Mouse (Mus musculus) gonadal fat pad, adult 2 months (tissue): ENCODE results near the gene Setx. TPM values are rescaled to one million over a fixed set of nuclear protein-coding genes. Genes with fewer than 3 reads are reported as not detected.

Experiments
- DNase-seq: peaks from one replicate; pipeline ENCODE4 v3.0.0-alpha.2; 2012; ENCODE audit warnings: low read depth
- polyA plus RNA-seq: library from polyadenylated mRNA; depleted of rRNA; stranded (reverse); fragments of >200 nt; gene quantifications from 2 replicates; pipeline ENCODE4 v1.2.3, GENCODE M21; 2012

Gene Setx
- polyA plus RNA-seq, 1 experiment: 8.7 TPM

DNA sequence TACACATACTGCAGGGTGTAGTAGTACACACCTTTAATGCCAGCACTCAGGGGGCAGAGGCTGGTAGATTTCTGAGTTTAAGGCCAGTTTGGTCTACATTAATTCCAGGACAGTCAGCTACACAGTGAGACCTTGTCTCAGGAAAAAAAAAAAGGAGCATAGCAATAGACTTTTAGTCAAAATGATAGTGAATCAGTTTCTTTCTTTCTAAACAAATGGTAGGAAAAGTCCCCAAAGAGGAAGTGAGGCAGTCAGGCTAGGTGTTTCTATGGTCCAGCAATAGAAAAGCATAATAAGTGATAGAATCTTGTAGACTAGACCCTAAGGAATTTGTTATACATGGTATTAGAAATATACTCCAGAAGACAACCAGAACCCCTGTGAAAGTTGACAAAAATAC is 11.2 kb downstream of the Setx start:
- no peak for DNase-seq

DNA sequence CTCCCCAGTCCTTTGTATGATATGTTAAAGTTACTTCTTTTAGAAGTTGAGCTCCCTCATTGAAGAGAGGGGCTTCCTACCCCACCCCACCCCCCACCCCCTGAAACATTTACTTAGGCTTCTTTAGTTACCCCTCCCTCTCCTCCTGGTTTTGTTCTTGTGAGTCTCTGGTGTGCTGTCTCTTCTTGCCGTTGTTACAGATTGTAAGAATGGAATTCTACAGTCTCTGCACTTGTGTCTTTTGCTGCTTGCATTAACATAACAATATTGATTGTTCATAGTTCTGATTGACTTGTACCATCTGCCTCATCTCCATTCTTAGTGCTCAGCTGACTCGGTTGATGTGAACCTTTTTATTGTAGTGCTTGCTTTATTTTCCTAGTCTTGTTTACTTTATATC is 28.0 kb downstream of the Setx start:
- no peak for DNase-seq

DNA sequence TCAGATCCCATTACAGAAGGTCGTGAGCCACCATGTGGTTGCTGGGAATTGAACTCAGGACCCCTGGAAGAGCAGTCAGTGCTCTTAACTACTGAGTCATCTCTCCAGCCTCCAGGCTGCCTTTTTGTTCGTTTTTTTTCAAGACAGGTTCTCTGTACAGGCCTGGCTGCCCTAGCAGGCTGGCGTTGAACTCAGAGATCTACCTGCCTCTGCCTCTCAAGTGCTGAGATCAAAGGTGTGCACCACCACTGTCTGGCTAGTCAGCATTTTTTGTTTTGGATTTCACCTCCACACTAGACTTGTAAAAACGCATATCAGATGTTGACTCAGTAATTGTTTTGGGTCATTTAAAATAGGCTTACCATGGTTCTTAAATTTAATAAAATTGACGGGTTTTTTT is 44.1 kb downstream of the Setx start:
- no peak for DNase-seq

DNA sequence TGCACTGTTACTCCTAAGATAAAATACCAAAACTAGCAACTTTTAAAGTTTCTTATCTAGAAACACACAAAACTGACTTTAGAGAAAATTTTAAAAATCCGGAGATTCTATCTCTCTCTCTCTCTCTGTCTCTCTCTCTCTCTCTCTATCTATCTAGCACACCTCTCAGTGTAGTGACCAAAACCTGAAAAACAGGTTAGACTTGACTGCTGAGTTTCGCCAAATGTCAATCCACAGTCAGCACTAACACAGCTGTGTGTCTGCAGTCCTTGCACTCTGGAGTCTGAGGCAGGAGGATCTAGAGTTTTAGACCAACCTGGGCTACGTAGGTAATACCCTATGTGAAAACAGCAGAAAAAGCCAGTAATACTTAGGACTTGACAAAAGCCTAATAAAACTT is 50.9 kb downstream of the Setx start:
- peak; percentile 27 for DNase-seq

DNA sequence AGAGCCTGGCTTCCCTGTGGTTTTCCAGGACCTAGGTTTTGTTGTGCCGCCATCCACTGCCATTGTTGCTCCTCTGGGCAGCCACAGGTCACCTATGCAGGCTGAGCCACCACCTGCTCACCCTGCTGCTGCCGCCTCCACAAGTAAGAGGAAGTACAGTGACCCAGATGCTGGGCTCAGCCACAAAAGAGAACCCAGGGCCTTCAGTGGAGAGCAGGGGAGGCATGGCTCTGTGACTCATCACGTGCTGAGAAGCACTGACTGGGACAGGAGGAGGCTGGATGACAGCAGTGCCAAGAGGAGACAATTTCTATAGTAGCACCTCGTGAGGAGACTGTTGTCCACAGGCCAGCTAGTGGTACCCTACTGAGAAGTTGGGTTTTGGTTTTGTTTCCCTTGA is 55.8 kb downstream of the Setx start:
- DNase-seq: no peak

DNA sequence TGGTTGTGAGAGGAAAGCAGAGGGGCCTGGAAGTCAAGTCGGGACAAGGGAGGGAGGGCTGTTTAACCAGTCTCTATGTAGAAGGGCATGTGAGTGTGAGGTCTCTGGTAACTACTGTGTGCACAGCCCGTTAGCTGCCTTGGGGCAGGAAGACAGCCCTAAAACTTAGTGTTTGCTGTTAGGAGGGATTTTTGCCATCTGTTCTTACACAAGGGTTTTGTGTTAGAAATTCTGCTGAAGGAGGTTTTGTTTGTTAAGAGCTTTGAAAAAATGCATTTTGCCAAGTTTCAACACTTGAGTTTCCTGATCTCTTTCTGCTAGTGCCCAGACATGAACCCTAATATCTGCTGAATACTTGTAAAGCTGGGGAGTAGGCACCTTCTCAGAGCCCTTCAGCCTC is 57.1 kb downstream of the Setx start:
- DNase-seq: no peak

DNA sequence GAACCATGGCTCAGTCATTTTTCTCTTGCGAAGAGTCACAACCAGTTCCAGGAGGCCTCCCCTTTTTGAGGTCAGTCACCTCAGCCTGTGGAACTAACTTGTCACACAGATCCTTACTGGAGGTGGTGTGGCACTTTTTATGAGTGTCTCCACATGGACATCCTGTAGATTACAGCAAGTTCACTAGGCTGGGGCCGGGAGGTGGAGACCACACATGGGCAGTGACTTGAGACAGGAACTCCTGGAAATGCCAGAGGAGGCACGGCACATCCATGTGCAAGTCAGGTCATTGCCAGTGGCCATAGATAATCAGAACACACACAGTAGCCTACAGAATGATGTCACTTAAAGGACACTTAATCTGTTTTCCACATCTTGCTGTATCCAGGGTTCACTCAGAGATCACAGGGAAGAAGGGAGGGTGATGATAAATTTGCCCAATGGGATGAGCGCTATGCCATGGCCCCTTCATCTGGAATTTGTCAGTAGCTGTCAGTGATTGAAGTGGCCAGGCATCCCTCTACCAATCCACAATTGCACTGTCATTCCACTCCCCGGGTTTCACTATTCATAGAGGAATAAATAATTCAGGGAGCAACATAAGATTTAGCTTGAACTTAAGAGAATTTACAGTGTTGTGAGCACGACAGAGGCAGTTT is 59.4 kb downstream of the Setx start:
- no peak for DNase-seq

DNA sequence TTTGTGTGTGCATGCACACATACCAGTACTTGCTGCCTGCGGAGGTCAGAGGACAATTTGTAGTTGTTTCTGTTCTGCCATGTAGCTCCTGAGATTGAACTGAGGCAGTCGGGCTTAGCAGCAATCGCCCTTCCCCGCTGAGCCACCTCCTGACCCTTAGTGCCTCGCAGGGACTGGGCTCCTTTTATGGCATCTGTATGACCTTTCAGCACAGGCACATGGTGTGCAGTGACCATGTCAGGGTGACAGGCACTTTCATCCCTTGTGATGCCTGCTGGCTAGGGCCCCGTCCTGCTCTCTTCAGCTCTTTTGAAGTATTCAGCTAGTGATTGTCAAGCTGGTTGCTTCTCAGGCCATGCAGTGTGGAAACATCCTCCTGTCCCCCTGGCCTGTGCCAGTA is 62.2 kb downstream of the Setx start:
- no peak for DNase-seq

DNA sequence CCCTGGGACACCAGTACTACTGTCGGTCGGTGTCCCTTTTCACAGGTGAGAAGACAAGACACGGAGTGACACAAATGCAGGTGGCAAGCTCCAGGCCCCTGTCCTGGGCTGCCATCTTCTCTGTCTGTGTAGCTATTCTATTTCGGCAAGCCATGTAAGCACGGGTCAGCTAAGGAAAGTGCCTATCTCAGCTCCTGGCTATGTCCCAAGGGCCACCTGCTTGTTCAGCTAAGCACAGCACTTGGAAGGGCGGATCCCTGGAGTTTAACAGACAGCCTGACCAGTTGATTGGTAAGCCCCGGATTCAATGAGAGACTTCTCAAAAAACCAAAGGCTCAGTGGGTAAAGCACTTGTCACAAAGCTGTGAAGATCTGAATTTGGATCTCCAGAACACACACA is 66.4 kb downstream of the Setx start:
- no peak for DNase-seq

DNA sequence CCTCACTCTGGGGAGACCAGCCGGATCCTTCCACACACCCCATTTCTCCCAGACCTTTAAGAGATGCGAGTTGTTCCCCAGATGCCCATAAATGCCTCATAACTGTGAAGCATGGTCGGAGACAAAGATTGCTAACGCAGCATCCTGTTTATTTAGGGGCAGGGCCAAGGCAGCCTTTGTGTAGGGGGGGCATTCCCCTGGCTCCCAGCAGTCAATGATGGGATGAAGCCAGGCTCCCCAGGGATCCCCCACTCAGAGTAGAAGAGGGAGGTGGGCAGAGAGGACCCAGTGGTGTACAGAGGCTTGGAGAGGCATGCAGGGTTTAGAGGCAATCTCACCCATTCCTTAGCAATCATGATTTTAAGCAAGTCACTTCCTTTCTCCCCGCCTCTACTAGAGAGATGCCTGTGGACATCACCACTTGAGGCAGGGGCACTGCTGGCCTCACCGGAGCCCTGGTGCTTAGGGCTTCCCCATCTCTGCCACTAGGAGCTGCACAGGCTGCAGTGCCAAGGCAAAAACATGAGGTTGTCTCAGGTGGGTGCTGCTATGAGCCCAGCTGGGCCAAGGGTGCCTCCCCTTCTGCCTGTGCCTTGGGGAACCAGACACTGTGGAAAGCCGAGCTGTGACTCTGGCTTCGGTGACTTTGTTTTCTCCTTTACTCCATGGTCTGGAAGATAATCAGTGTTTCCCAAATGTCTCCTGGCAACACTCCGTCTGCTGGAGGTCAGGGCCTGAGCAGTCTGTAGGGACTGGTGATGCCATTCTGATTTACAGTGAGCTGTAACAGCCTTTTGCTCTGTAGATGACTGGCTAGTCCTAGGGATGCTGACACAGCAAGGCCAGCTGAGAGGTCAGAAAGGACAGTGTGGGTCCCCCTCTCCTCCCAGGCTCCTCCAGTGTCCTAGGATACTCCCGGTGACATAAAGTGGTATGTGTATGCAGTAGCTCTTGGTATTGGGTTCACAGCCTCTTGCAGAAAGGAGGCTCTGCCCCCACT is 67.5 kb downstream of the Setx start:
- no peak for DNase-seq

DNA sequence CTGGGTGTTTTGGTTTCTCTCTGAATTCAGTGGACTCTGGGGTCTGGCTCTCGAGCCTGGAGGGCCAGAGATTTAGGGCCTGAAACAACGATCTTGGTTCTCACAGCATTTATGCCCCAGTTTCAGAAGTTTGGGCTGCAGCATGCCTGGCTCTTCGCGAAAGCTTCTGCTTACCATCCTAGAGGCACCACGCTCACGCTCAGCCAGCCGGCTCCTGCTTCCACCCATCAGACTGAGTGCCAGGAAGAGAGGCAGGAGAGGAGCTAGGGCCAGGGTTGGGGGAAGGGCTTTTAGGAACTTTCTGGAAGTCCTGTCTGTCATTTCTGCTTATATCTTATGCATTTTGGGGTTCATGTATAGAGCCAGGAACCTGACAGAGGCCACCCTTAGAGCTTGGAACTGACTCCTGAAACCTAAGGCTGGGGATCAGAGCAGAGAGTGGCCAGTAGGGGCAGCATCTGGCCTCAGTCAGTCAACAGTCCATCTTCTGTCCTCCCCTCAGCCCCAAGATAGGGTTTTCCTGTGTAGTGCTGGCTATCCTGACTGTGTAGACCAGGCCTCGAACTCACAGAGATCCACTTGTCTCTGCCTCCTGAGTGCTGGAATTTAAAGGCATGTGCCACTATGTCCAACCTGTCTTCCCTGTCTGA is 68.8 kb downstream of the Setx start:
- DNase-seq: no peak

DNA sequence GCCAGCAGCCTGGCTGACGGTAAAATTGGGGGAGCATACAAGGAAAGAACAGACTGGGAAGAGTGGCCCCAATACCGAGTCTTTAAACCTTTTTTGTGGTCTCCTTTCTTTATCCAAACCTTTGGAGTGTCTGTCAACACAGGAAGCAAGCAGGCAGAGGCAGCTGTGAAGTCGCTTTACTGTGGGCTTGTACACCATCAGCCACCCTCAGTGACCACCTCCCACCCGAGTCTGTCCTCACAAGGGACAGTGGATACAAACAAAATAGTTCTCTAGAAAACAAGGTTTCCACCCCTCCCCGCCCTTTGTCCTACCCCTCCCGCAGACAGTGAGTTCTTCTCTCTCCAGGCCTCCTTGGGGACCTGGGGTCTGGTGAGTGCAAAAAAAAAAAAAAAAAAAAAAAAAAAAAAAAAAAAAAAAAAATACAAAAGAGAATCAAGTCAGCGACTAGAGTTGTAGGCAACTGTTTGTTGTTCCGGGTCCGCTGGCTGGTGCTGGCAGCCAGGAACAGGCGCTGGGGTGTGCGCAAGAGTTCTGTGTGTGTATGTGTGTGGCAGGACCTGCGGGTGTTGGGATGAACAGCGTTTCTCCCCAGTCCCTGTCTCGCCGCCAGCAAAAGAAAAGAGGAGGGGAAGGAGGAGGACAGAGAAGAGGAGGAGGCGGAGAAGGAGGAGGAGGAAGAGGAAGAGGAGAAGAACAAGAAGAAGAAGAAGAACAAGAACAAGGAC is 70.0 kb downstream of the Setx start:
- DNase-seq: no peak

DNA sequence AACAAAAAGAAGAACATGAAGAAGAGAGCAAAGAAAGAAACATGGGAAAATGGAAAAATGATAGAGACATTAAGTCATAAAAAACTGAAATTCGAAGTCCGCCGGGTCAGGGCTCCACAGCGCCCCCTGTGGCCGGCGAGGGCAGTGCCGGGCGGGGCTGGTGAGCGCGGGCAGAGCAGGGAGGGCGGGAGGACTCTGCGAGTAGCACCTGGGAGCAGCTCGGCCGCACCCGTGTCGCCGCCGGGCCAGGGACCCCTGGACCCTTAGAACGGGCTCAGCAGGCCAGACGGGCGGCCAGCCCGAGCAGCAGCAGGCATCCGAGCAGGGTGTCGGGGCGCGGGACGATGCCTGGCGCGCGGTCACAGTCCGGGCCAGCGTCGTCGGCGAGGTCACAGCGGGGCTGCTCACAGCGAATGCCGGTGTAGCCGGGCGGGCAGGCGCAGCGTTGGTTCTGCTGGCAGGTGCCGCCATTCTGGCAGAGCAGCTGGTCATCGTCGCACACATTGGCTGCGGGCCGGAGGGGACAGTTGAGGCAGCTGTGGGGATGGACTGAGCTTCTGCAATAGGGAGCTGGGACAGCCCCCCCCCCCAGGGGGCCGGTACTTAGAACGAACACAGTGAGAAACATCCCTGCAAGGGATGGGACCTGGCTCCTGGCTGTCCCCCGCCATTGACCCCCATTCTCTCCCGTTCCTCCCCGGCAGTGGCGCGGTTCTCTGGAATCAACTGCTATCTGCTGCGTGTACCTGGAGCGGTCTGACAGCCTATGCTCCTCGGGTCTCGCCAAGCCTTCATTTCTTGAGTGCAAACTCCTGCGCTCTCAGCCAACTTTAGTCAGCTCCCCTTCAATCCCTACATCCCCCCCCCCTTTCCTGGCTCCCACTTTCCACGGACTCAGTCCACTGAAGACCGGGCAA is 70.8 kb downstream of the Setx start:
- DNase-seq: no peak

DNA sequence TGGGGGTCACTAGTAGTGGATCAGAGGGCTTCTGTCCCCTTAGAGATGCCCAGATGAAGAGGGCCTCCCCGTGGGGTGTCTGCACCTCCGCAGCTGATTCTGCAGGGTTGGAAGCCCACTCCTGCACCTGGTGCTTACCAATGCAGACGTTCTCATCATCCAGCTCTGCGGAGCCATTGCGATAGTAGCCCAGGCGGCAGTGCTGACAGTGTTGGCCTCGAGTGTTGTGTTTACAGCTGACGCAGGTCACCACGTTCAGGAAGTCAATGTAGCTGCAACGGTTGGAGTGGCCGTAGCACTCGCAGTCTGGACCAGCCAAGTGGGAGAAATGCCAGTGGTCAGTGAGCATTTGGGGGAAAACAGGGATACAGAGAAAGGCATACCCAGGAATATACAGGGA is 72.9 kb downstream of the Setx start:
- no peak for DNase-seq

DNA sequence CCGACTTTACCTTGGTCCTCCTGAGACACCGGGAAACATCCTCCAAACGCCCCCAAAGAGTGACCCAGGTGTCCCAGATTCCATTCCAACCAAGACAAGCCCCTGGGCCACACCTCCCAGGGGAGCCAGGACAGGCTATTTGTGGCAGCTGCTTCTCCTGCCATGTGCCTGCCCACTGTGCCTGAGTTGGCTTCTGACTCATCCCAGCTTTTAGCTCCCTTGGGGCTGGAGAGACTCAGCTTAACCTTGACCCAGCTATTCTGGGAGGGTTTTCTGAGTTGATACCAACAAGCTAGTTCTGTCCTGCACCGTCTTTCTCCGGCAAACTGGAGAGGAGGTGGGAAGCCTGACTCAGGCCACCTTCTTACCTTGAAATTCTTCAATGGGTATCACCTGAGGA is 74.5 kb downstream of the Setx start:
- DNase-seq: no peak

DNA sequence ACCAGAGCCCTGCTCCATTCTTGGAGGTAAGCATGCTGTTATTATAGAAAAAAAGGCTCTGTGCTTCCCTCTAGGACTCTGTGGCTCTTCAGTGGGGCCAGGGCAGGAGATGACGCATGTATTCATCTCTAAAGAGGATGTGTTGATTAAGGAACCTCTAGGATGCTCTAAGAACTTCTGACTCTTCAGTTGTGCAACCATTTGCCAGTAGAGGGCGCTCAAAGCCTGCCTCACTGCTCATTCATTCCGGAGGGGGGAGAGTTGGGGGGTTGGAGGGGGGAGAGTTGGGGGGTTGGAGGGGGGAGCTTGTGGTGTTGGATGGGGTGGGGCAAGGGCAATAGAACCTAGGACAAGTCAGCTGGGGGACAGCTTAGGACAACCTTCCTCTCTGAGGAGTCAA is 75.9 kb downstream of the Setx start:
- no peak for DNase-seq

DNA sequence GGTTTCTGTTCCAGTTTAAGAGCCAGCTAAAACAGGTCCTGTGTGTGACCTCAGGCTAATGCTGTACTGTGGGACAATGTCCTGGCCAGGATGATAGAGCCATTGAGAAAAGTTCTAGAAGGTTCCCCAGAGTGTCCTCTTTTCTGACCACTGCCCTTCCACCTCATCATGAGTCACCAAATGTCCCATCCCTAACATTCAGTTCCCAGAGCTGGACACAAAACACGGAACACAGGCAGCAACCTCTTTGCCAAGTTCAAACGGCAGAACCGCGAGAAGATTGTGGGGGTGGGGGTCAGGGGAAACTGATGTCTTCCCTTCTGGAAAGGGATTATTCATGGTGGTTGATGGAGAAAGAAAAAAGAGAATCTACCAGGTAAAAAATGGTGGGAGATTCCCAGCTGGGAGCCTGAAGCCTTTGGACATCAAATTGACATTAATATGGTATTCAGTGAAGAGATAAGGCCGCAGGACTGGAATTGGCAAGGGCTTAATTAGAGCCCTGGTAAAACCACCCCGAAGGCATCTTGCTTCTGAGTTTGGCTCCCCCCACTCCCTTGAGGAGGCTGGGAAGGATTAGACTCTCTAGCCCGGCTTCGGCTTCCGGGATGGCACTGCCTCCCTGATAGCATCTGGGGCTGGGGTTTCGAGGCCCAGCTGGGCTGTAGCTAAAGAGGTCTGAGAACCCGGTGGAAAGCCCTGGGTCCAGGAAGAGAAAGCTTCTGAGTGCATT is 77.4 kb downstream of the Setx start:
- DNase-seq: no peak

DNA sequence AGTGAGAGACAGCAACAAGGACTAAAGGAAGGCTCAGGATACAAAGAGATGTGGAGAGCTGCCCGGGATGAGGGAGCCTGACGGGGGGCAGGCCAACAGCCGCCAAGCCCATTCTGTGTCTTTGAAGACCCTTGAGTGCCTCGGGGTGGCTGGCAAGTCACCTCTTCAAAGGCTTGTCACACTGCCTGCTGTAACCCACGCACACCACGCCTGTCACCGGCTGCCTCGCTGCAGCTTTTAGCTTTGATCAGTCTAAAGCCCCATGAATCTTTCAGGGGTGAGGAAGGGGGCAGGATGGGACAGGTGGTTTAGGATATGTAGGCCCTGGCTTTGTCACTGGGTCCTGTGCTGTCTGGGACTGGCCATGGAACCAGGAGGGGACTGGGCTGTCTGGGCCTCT is 82.2 kb downstream of the Setx start:
- no peak for DNase-seq

DNA sequence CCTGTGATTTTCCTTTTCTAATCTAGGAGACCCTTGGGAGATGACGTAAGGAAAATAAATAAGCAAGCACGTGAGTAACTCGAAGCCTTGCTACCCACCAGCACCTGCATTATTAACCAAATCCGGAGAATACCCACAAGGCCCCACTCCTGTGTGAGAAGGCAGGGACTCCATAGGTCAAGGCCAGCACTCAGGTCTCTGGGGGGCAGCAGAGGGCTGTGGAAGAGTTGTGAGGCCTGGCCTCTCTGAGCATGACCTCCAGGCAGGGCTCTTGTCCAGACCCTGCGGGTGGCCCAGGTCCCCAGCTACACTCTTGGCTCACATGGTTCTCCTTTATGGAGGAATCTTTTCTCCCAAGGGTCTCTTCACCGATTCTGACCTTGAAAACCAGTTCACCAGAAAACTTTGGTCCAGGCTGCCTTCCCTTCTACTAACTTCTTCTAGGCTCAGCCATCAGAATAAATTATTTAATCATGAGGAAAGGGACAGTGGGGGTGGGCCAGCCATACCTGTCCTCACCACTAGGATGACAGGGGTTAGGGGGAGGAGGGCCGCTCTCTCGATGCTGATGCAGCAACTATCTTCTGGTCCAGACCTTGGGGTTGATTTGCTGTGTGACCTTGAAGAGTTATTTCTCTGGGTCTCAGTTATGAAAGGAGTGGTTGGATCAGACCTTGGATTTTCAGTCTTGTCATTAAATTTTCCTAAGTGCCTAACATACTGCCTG is 92.5 kb downstream of the Setx start:
- no peak for DNase-seq

DNA sequence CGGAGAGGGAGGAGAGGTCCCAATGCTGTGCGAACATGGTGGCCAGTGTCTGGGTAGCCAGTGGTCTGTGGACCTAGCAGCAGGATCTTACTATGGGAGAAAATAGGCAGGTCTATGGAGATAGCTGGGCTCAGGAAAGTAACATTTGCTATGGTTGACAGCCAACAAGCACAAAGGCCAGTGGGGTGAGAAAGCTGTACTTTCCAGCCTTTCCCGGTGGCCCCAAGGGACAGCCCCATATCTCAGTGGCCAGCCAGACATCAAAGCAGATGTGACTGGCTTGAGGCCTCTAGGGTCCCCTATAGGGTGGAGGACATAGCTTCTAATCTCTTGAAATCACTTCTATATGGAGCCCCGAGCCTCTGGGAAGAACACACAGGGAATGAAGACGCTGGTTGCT is 93.1 kb downstream of the Setx start:
- no peak for DNase-seq
